Mouse (Mus musculus) MEL (cell line): ENCODE measurements around the gene Spata3. TPM values are rescaled to one million over a fixed set of nuclear protein-coding genes. Genes with fewer than 3 reads are reported as not detected.

ENCODE experiments used
- DNase-seq: peaks from one replicate; pipeline ENCODE4 v3.0.0; 2011; ENCODE audit warnings: low read depth, low spot score
- H3K27ac ChIP-seq: 2 replicates; pipeline ENCODE4 v1.5.1; 2012; ENCODE audit warnings: low read depth, mild to moderate bottlenecking, control low read depth, low read length, moderate library complexity; ENCODE audit not compliant: control insufficient read depth
- H3K27me3 ChIP-seq, 2 experiments: fragments of 150-350 bp in 1 of 2; sonication (generic) in 1 of 2; 2 replicates each; pipeline ENCODE4 v1.6.1; 2012; ENCODE audit warnings: low read length in 2 of 2, mild to moderate bottlenecking in 2 of 2, improper control_type of control experiment in 1 of 2, moderate library complexity in 1 of 2; ENCODE audit not compliant: insufficient read depth in 2 of 2, control insufficient read depth in 1 of 2
- H3K36me3 ChIP-seq, 2 experiments: 2 replicates each; pipeline ENCODE4 v1.6.1; 2012 to 2014; ENCODE audit warnings: low read length in 2 of 2, improper control_type of control experiment in 1 of 2, inconsistent platforms in 1 of 2, mild to moderate bottlenecking in 1 of 2; ENCODE audit not compliant: insufficient read depth in 2 of 2, control insufficient read depth in 1 of 2
- H3K4me1 ChIP-seq, 2 experiments: fragments of 150-350 bp in 1 of 2; sonication (generic) in 1 of 2; 2 replicates each; pipeline ENCODE4 v1.6.1; 2012; ENCODE audit warnings: low read length in 2 of 2, improper control_type of control experiment in 1 of 2, mild to moderate bottlenecking in 1 of 2; ENCODE audit not compliant: insufficient read depth in 2 of 2, control insufficient read depth in 1 of 2
- H3K4me3 ChIP-seq, 2 experiments: fragments of 150-350 bp in 1 of 2; sonication (generic) in 1 of 2; 2 replicates each; pipeline ENCODE4 v1.5.1; 2012; ENCODE audit warnings: low read depth in 2 of 2, low read length in 2 of 2, mild to moderate bottlenecking in 2 of 2, moderate library complexity in 2 of 2, control low read depth in 1 of 2, improper control_type of control experiment in 1 of 2; ENCODE audit not compliant: control insufficient read depth in 1 of 2, insufficient read depth in 1 of 2
- H3K79me2 ChIP-seq: 2 replicates; pipeline ENCODE4 v1.6.1; 2012; ENCODE audit warnings: mild to moderate bottlenecking, low read length, moderate library complexity; ENCODE audit not compliant: control insufficient read depth, poor library complexity, insufficient read depth
- H3K9ac ChIP-seq: 2 replicates; pipeline ENCODE4 v1.6.1; 2012; ENCODE audit warnings: low read depth, mild to moderate bottlenecking, control low read depth, low read length, moderate library complexity; ENCODE audit not compliant: control insufficient read depth, poor library complexity, severe bottlenecking
- H3K9me3 ChIP-seq: fragments of 150-350 bp; sonication (generic); replicated peaks from 2 replicates; pipeline ENCODE4 v1.6.1; 2012; ENCODE audit warnings: mild to moderate bottlenecking, low read length, improper control_type of control experiment, moderate library complexity; ENCODE audit not compliant: insufficient read depth
- BHLHE40 ChIP-seq: IDR thresholded peaks from 2 replicates; pipeline ENCODE4 v1.6.1; 2012; ENCODE audit warnings: low read depth, mild to moderate bottlenecking, inconsistent platforms, low read length, improper control_type of control experiment, borderline replicate concordance
- CHD1 ChIP-seq: IDR thresholded peaks from 2 replicates; pipeline ENCODE4 v1.6.1; 2012; ENCODE audit warnings: low read depth, mild to moderate bottlenecking, inconsistent platforms, low read length, improper control_type of control experiment
- ELF1 ChIP-seq: IDR thresholded peaks from 2 replicates; pipeline ENCODE4 v1.6.1; 2014; ENCODE audit warnings: low read depth, mild to moderate bottlenecking, inconsistent platforms, low read length, improper control_type of control experiment, moderate library complexity
- EP300 ChIP-seq, 2 experiments: IDR thresholded peaks; 2 replicates each; pipeline ENCODE4 v1.6.1; 2011; ENCODE audit warnings: improper control_type of control experiment in 2 of 2, low read length in 2 of 2, low read depth in 1 of 2, mild to moderate bottlenecking in 1 of 2
- HCFC1 ChIP-seq: IDR thresholded peaks from 2 replicates; pipeline ENCODE4 v1.6.1; 2012; ENCODE audit warnings: low read depth, mild to moderate bottlenecking, inconsistent platforms, low read length, improper control_type of control experiment, moderate library complexity
- JUND ChIP-seq: IDR thresholded peaks from 2 replicates; pipeline ENCODE4 v1.6.1; 2011; ENCODE audit warnings: low read depth, mild to moderate bottlenecking, improper control_type of control experiment, low read length
- KAT2A ChIP-seq: conservative IDR thresholded peaks from 2 replicates; pipeline ENCODE4 v1.6.1; 2012; ENCODE audit warnings: low read depth, low read length, improper control_type of control experiment, inconsistent platforms
- MAFK ChIP-seq: IDR thresholded peaks from 2 replicates; pipeline ENCODE4 v1.6.1; 2011; ENCODE audit warnings: low read depth, mild to moderate bottlenecking, low read length, improper control_type of control experiment, borderline replicate concordance
- MAX ChIP-seq: IDR thresholded peaks from 2 replicates; pipeline ENCODE4 v1.6.1; 2011; ENCODE audit warnings: low read length, improper control_type of control experiment
- MAZ ChIP-seq: IDR thresholded peaks from 2 replicates; pipeline ENCODE4 v1.6.1; 2012; ENCODE audit warnings: low read depth, mild to moderate bottlenecking, inconsistent platforms, low read length, improper control_type of control experiment
- MEF2A ChIP-seq: IDR thresholded peaks from 2 replicates; pipeline ENCODE4 v1.6.1; 2014; ENCODE audit warnings: low read depth, mild to moderate bottlenecking, inconsistent platforms, low read length, improper control_type of control experiment; ENCODE audit not compliant: poor library complexity, insufficient replicate concordance, severe bottlenecking; ENCODE audit errors: extremely low read depth
- NELFE ChIP-seq: IDR thresholded peaks from 2 replicates; pipeline ENCODE4 v1.6.1; 2011; ENCODE audit warnings: low read depth, low read length, improper control_type of control experiment
- NRF1 ChIP-seq: IDR thresholded peaks from 2 replicates; pipeline ENCODE4 v1.6.1; 2014; ENCODE audit warnings: low read depth, mild to moderate bottlenecking, inconsistent platforms, low read length, improper control_type of control experiment, moderate library complexity; ENCODE audit not compliant: poor library complexity, insufficient read depth, severe bottlenecking
- POLR2A ChIP-seq, 2 experiments: IDR thresholded peaks; 2 replicates each; pipeline ENCODE4 v1.6.1; 2011 to 2012; ENCODE audit warnings: low read length in 2 of 2, mild to moderate bottlenecking in 2 of 2, control low read depth in 1 of 2, improper control_type of control experiment in 1 of 2, low read depth in 1 of 2, moderate library complexity in 1 of 2; ENCODE audit not compliant: control insufficient read depth in 1 of 2, insufficient read depth in 1 of 2, poor library complexity in 1 of 2
- RAD21 ChIP-seq: IDR thresholded peaks from 2 replicates; pipeline ENCODE4 v1.6.1; 2011; ENCODE audit warnings: mild to moderate bottlenecking, low read depth, low read length, improper control_type of control experiment
- SMC3 ChIP-seq: IDR thresholded peaks from 2 replicates; pipeline ENCODE4 v1.6.1; 2011; ENCODE audit warnings: low read depth, low read length, improper control_type of control experiment
- TBP ChIP-seq: IDR thresholded peaks from 2 replicates; pipeline ENCODE4 v1.8.0; 2011; ENCODE audit warnings: low read depth, low read length, improper control_type of control experiment
- UBTF ChIP-seq: IDR thresholded peaks from 2 replicates; pipeline ENCODE4 v1.6.1; 2012; ENCODE audit warnings: low read depth, mild to moderate bottlenecking, inconsistent platforms, low read length, improper control_type of control experiment, moderate library complexity, borderline replicate concordance; ENCODE audit not compliant: insufficient read depth
- USF1 ChIP-seq: IDR thresholded peaks from 2 replicates; pipeline ENCODE4 v1.6.1; 2014; ENCODE audit warnings: low read depth, mild to moderate bottlenecking, inconsistent platforms, low read length, improper control_type of control experiment, moderate library complexity
- ZKSCAN1 ChIP-seq: IDR thresholded peaks from 2 replicates; pipeline ENCODE4 v1.6.1; 2012; ENCODE audit warnings: low read depth, mild to moderate bottlenecking, inconsistent platforms, low read length, improper control_type of control experiment, moderate library complexity
- ZMIZ1 ChIP-seq: IDR thresholded peaks from 2 replicates; pipeline ENCODE4 v1.6.1; 2012; ENCODE audit warnings: low read depth, mild to moderate bottlenecking, inconsistent platforms, low read length, improper control_type of control experiment, moderate library complexity
- ZNF384 ChIP-seq: IDR thresholded peaks from 2 replicates; pipeline ENCODE4 v1.6.1; 2012; ENCODE audit warnings: low read depth, mild to moderate bottlenecking, inconsistent platforms, low read length, improper control_type of control experiment
- polyA plus RNA-seq, 2 experiments: library from polyadenylated mRNA; stranded (reverse) in 1 of 2; unstranded in 1 of 2; fragments of >175 nt in 1 of 2; fragments of >200 nt in 1 of 2; gene quantifications; 2 replicates each; pipeline versions ENCODE4 v1.2.1 to v1.2.4; 2012; ENCODE audit warnings: low replicate concordance in 2 of 2, low read depth in 1 of 2; ENCODE audit not compliant: insufficient read length in 2 of 2, insufficient read depth in 1 of 2, missing spikeins in 1 of 2
- total RNA-seq: library from RNA; depleted of rRNA; stranded (reverse); fragments of 300-350 nt; gene quantifications from 2 replicates; pipeline ENCODE4 v1.2.3, GENCODE M21; 2012

Gene Spata3
- total and polyA plus RNA-seq, 3 experiments: not detected

- no peak for TF ChIP-seq ZMIZ1
Observed at GRCm38 (mm10) chr1:86048744-86049143, 32.1 kb downstream of the Spata3 start (continued).

- DNase-seq: no peak
- no peak overlapping the region for H3K9ac ChIP-seq
- H3K9me3 ChIP-seq: no peaks in the 10 kb centered on the region
- no peaks in the 10 kb centered on the region for H3K79me2 ChIP-seq
- TF ChIP-seq MAFK (no peak), SMC3 (no peak), TBP (no peak), KAT2A (no peak), MEF2A (no peak), NELFE (no peak), ELF1 (no peak)
- H3K4me3 ChIP-seq: no peak overlapping the region
- H3K36me3 ChIP-seq: no peaks in the 10 kb centered on the region
- peaks cover 0 to 2% of the 10 kb centered on the region in 2 experiments; a peak in 1 of 4 replicates for H3K4me1 ChIP-seq
- peaks cover 7 to 15% of the 10 kb centered on the region in 2 experiments for H3K27me3 ChIP-seq
- no peak overlapping the region for H3K27ac ChIP-seq
Observed at GRCm38 (mm10) chr1:86053198-86053921, 36.7 kb downstream of the Spata3 start.

- H3K9me3 ChIP-seq: no peaks in the 10 kb centered on the region
- H3K9ac ChIP-seq: no peak overlapping the region
- H3K4me1 ChIP-seq: peaks cover 2 to 3% of the 10 kb centered on the region in 2 experiments; a peak in 3 of 4 replicates
- no peak for TF ChIP-seq ZNF384
- TF ChIP-seq CHD1: no peak
- TF ChIP-seq TBP: no peak
- TF ChIP-seq MAX: no peak
- TF ChIP-seq MAZ: no peak
- TF ChIP-seq USF1: no peak
- TF ChIP-seq UBTF: no peak
- no peak for TF ChIP-seq HCFC1
- no peak for TF ChIP-seq BHLHE40
- no peak for TF ChIP-seq ZMIZ1
- no peak for TF ChIP-seq MAFK
- TF ChIP-seq ZKSCAN1: no peak
- no peak for TF ChIP-seq NRF1
- no peak for TF ChIP-seq ELF1
- TF ChIP-seq JUND: no peak
- no peak for TF ChIP-seq EP300 (IDR thresholded peaks at IDR 0.05; ENCODE audit: low read depth in 1 of 2, low read length in 2 of 2)
- no peak for TF ChIP-seq POLR2A (IDR thresholded peaks at IDR 0.05; ENCODE audit: control insufficient read depth in 1 of 2, insufficient read depth in 1 of 2, low read depth in 1 of 2, low read length in 2 of 2, poor library complexity in 1 of 2)
- TF ChIP-seq RAD21: no peak
- H3K27ac ChIP-seq: no peak overlapping the region
- no peak for DNase-seq
- no peaks in the 10 kb centered on the region; the same call in 1 of the 2 replicates for H3K79me2 ChIP-seq
- no peaks in the 10 kb centered on the region for H3K36me3 ChIP-seq
- no peak overlapping the region for H3K4me3 ChIP-seq
- peaks cover 7 to 10% of the 10 kb centered on the region in 2 experiments for H3K27me3 ChIP-seq
Observed at GRCm38 (mm10) chr1:86054943-86055342, 38.3 kb downstream of the Spata3 start.
